Mouse (Mus musculus) hindbrain, embryonic 15.5 days (tissue): ENCODE measurements around the gene Gm2888. TPM values are rescaled to one million over a fixed set of nuclear protein-coding genes. Genes with fewer than 3 reads are reported as not detected.
"Not testable (repeated sequence)": the region's sequence is repeated elsewhere in the genome, so short reads cannot be mapped to it uniquely, and the experiment has no call there.

ENCODE experiments used
- ATAC-seq: fragments of 200-750 bp; cut with Nextera tagmentation; 2 replicates; pipeline ENCODE4 v1.8.0; 2017; ENCODE audit warnings: low read depth, moderate number of reproducible peaks, moderate TSS enrichment; ENCODE audit not compliant: low FRiP score
- H3K27ac ChIP-seq: fragments of 300-500 bp; sonication (generic); replicated peaks from 2 replicates; pipeline ENCODE4 v1.5.1; 2015; ENCODE audit warnings: mild to moderate bottlenecking, inconsistent platforms
- H3K27me3 ChIP-seq: fragments of 300-500 bp; sonication (generic); 2 replicates; pipeline ENCODE4 v1.6.1; 2015; ENCODE audit warnings: control low read depth, inconsistent platforms
- H3K36me3 ChIP-seq: fragments of 300-500 bp; sonication (generic); 2 replicates; pipeline ENCODE4 v1.6.1; 2015; ENCODE audit warnings: control low read depth, inconsistent platforms
- H3K4me1 ChIP-seq: fragments of 300-500 bp; sonication (generic); replicated peaks from 2 replicates; pipeline ENCODE4 v1.6.1; 2015; ENCODE audit warnings: control low read depth, inconsistent platforms
- H3K4me2 ChIP-seq: fragments of 300-500 bp; sonication (generic); 2 replicates; pipeline ENCODE4 v1.6.1; 2015; ENCODE audit warnings: moderate library complexity, mild to moderate bottlenecking, inconsistent platforms
- H3K4me3 ChIP-seq: fragments of 300-500 bp; sonication (generic); 2 replicates; pipeline ENCODE4 v1.5.1; 2015; ENCODE audit warnings: mild to moderate bottlenecking, inconsistent platforms
- H3K9ac ChIP-seq: fragments of 300-500 bp; sonication (generic); 2 replicates; pipeline ENCODE4 v1.6.1; 2015; ENCODE audit warnings: inconsistent platforms
- H3K9me3 ChIP-seq: fragments of 300-500 bp; sonication (generic); 2 replicates; pipeline ENCODE4 v1.6.1; 2016; ENCODE audit warnings: control low read depth, inconsistent platforms
- WGBS: fragments of 180-500 bp; shearing (Covaris S2); methylation state at CpG from one replicate; pipeline ENCODE4 v1.1.7; 2015; 5-methylcytosine and 5-hydroxymethylcytosine counted together
- polyA plus RNA-seq: library from polyadenylated mRNA; unstranded; fragments of >200 nt; fragmentation: Nextera tagmentation; extraction: Ambion mirVana; gene quantifications from 2 replicates; pipeline ENCODE4 v1.2.1, GENCODE M21; 2015

The Gm2888 gene
- polyA plus RNA-seq, result not detected in 2 replicates

DNA sequence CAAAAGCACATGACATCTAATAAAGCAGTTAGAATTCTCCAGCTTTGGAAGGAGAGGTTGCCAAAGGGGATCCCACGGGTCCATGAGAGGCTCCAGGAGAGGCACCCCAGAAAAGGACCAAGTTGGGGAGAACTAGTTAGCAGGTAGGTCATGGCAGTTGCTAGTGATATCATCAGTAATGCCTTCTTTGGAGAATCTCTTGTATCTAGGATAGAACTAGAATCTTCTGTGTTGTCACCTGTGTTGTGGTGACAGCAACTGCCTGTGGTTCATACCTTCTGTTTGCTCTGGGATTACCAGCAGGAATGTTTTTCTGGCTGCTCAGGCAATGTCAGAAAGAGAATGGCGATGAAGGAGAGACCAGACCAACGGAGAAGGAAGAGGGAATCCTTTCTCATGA is at the start of gene Gm2888:
Gene Gm2888 (plus strand): TSS at position 301 of the 400 bp plus-strand sequence.
- H3K9ac ChIP-seq, H3K4me3 ChIP-seq, ATAC-seq, H3K27ac ChIP-seq, H3K4me1 ChIP-seq, H3K4me2 ChIP-seq, H3K9me3 ChIP-seq, H3K36me3 ChIP-seq, H3K27me3 ChIP-seq: not testable (repeated sequence)
- WGBS, result 76% methylated on average over 3 of the region's 3 CpGs

DNA sequence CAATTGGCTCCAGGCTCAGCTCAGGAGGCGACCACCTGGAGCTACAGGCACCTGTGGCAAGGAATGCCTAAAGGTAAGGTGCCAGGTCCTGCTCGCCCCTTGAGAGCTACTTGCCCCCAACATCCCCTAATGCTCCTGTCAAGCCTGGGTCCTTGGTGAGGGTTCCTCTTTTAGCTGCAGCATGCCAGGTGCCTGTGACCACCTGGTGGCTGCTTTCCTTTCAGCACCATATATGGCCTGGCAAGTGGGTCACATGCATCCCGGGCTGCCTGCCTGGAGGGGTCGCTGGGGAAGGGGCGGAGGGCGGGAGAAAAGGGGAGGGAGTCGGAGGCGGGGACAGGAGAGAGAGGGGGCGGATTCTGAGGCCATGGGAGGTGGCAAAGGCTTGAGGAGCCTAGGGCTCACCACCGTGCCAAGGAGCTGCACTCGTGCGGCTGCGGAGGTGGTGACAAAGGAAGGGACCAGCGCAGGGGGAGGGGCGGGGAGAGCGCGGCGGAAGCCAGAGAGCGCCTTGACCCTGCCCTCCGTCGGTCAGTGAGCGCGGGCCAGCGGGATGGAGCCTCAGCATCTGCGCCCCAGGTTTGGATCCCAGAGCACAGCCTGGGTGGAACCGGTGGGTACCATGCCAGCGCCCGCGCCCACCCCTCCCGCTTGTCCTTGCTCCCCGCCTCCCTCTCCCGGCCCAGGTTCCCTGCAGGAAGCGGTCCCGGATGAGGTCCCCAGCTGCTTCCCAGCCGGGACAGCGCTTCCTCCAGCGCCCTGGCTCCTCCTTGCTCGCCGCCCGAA is 19.1 kb downstream of the Gm2888 start, which contains the start of gene Gm2897:
Gene Gm2897 (plus strand): TSS at position 559 of the 786 bp plus-strand sequence.
- H3K27ac ChIP-seq, result peak within 1 kb of the TSS; percentile 65
- peak; percentile 79; the same call in 1 of the 2 replicates for ATAC-seq
- H3K9ac ChIP-seq, result peak within 1 kb of the TSS; percentile 58

DNA sequence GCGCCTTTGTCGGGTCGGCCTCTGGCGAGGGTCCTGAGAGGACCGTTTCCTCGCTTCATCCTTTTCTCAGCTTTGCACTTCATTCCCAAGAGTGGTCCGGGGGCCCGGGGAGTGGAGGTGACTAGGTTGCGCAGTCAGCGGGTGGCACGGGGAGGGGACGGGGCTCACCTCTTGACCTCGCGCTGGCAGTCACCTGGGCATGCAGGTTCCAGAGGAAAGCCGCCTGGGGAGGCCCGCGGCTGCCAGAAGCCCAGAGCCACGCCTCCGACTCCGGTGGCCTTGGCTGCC is 19.7 kb downstream of the Gm2888 start:
- not testable (repeated sequence) for ATAC-seq, H3K27me3 ChIP-seq, H3K36me3 ChIP-seq, H3K9me3 ChIP-seq, H3K4me1 ChIP-seq
- WGBS, result 2% methylated on average over 16 of the region's 20 CpGs
- peak overlapping the region; percentile 65; the same call in 1 of the 2 replicates for H3K27ac ChIP-seq
- peak overlapping the region; percentile 65 for H3K4me2 ChIP-seq
- H3K4me3 ChIP-seq, result peak overlapping the region; percentile 53
- peak overlapping the region; percentile 58 for H3K9ac ChIP-seq

More for the DNA sequence above, 19.1 kb downstream of the Gm2888 start, which contains the start of gene Gm2897:
- WGBS, result 3% methylated on average over 26 of the region's 40 CpGs
- not testable (repeated sequence) for H3K36me3 ChIP-seq, H3K27me3 ChIP-seq, H3K9me3 ChIP-seq, H3K4me1 ChIP-seq
- H3K4me3 ChIP-seq, result peak within 1 kb of the TSS; percentile 53
- H3K4me2 ChIP-seq, result peak within 1 kb of the TSS; percentile 65

DNA sequence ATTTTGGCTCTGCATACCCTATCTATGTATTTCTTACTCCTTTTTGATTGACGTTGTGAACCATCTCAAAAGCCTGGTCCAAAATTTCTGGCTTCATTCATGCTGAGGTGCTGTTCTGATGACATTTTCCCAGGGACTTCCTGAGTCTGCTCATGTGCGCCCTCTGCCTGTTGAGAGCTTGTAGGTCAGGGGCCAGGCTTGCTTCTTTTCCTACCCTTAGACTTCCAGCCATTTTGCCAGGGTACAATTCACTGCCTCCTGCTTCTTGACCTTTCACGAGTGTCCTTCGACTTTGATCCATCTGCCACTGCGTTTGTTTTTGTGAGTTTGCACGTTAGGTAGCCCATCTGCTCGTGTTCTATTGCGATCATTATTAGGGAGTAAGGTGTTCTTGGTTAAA is 20.3 kb downstream of the Gm2888 start:
- 2% methylated on average over 5 of the region's 8 CpGs for WGBS
- H3K4me3 ChIP-seq, H3K9ac ChIP-seq, H3K27me3 ChIP-seq, H3K27ac ChIP-seq, H3K4me1 ChIP-seq, H3K9me3 ChIP-seq, H3K36me3 ChIP-seq, ATAC-seq: not testable (repeated sequence)
- H3K4me2 ChIP-seq, result peak overlapping the region; percentile 65; the same call in 1 of the 2 replicates

Other genes with a start within 250 kb of the Gm2888 start
- 12.0 TPM in 2 replicates for gene Gm2897, start 19.3 kb downstream of the Gm2888 start, polyA plus RNA-seq
- 0.12 TPM in 1 of 2 replicates, not detected in the other for gene Gm10340, start 104.0 kb downstream of the Gm2888 start, polyA plus RNA-seq
- gene Gm5795, start 158.3 kb downstream of the Gm2888 start, polyA plus RNA-seq, result 0.31 and 0.68 TPM in 2 replicates
- 31.2 and 36.5 TPM in 2 replicates for gene D830030K20Rik, start 178.5 kb downstream of the Gm2888 start, polyA plus RNA-seq